Mouse (Mus musculus) forebrain, embryonic 16.5 days (tissue): ENCODE results near the gene Gfer. TPM values are rescaled to one million over a fixed set of nuclear protein-coding genes. Genes with fewer than 3 reads are reported as not detected.
A peak's percentile ranks its signal among the peaks of the same experiment; 100 is the strongest.

ENCODE experiments used
- ATAC-seq: fragments of 200-750 bp; cut with Nextera tagmentation; 2 replicates; pipeline ENCODE4 v1.8.0; 2017; ENCODE audit warnings: mild to moderate bottlenecking, moderate library complexity
- H3K27ac ChIP-seq: fragments of 300-500 bp; sonication (generic); 2 replicates; pipeline ENCODE4 v1.5.1; 2014; ENCODE audit warnings: low read length, control low read depth
- H3K27me3 ChIP-seq: fragments of 300-500 bp; sonication (generic); replicated peaks from 2 replicates; pipeline ENCODE4 v1.6.1; 2014; ENCODE audit warnings: low read length; ENCODE audit not compliant: control insufficient read depth, insufficient read depth
- H3K36me3 ChIP-seq: fragments of 300-500 bp; sonication (generic); 2 replicates; pipeline ENCODE4 v1.6.1; 2014; ENCODE audit not compliant: control insufficient read depth, insufficient read depth
- H3K4me1 ChIP-seq: fragments of 300-500 bp; sonication (generic); replicated peaks from 2 replicates; pipeline ENCODE4 v1.6.1; 2014; ENCODE audit warnings: low read length; ENCODE audit not compliant: control insufficient read depth, insufficient read depth
- H3K4me2 ChIP-seq: fragments of 300-500 bp; sonication (generic); 2 replicates; pipeline ENCODE4 v1.6.1; 2014; ENCODE audit warnings: mild to moderate bottlenecking, low read length, control low read depth
- H3K4me3 ChIP-seq: fragments of 300-500 bp; sonication (generic); replicated peaks from 2 replicates; pipeline ENCODE4 v1.5.1; 2014; ENCODE audit warnings: mild to moderate bottlenecking, low read length, control low read depth
- H3K9ac ChIP-seq: fragments of 300-500 bp; sonication (generic); replicated peaks from 2 replicates; pipeline ENCODE4 v1.6.1; 2014; ENCODE audit warnings: low read depth, low read length, control low read depth
- H3K9me3 ChIP-seq: fragments of 300-500 bp; sonication (generic); 2 replicates; pipeline ENCODE4 v1.6.1; 2016; ENCODE audit warnings: low read length; ENCODE audit not compliant: control insufficient read depth
- WGBS: fragments of 180-500 bp; shearing (Covaris S2); extraction: QIAGEN DNeasy Blood & Tissue Kit; methylation state at CpG from one replicate; pipeline ENCODE4 v1.1.7; 2014; 5-methylcytosine and 5-hydroxymethylcytosine counted together
- polyA plus RNA-seq: library from polyadenylated mRNA; unstranded; fragments of >200 nt; fragmentation: Nextera tagmentation; extraction: Ambion mirVana; gene quantifications from 2 replicates; pipeline ENCODE4 v1.2.1, GENCODE M21; 2015

Gfer gene
- polyA plus RNA-seq = 35.0 and 35.4 TPM in 2 replicates

GRCm38 (mm10) chr17:24696011-24696697, at the start of gene Gfer, which contains the start of gene Noxo1:
Gene Gfer, minus strand, starts transcription at chr17:24696156.
Gene Noxo1, plus strand, starts transcription at chr17:24696234.
- peak; percentile 91 for ATAC-seq
- Histone ChIP-seq H3K9me3 (no peaks in the 10 kb centered on the region), H3K27me3 (no peaks in the 10 kb centered on the region), H3K4me1 (peaks cover 15% of the 10 kb centered on the region), H3K36me3 (peaks cover 5% of the 10 kb centered on the region), H3K9ac (peak within 1 kb of the TSS; percentile 87), H3K4me3 (peak within 1 kb of the TSS; percentile 79), H3K4me2 (peak within 1 kb of the TSS; percentile 70), H3K27ac (peak within 1 kb of the TSS; percentile 90)
- WGBS = under 1% methylated on average over 74 of the region's 76 CpGs

GRCm38 (mm10) chr17:24744381-24744780, 48.4 kb upstream of the Gfer start:
- no peaks in the 10 kb centered on the region; the same call in 1 of the 2 replicates for H3K27me3 ChIP-seq
- no peak overlapping the region for H3K9ac ChIP-seq
- WGBS = 69% methylated on average over 3 of the region's 3 CpGs
- no peak for ATAC-seq
- no peaks in the 10 kb centered on the region for H3K9me3 ChIP-seq
- no peak overlapping the region for H3K4me3 ChIP-seq
- H3K4me1 ChIP-seq = no peaks in the 10 kb centered on the region
- no peak overlapping the region for H3K4me2 ChIP-seq
- no peaks in the 10 kb centered on the region for H3K36me3 ChIP-seq
- no peak overlapping the region for H3K27ac ChIP-seq

- H3K9ac ChIP-seq = no peak overlapping the region
- no peak overlapping the region for H3K4me2 ChIP-seq
- no peaks in the 10 kb centered on the region for H3K4me1 ChIP-seq
- ATAC-seq = no peak
- H3K27me3 ChIP-seq = no peaks in the 10 kb centered on the region; the same call in 1 of the 2 replicates
- H3K4me3 ChIP-seq = no peak overlapping the region
- H3K27ac ChIP-seq = no peak overlapping the region
- 81% methylated on average over 5 of the region's 5 CpGs for WGBS
- H3K9me3 ChIP-seq = no peaks in the 10 kb centered on the region
- no peaks in the 10 kb centered on the region for H3K36me3 ChIP-seq
Observed at GRCm38 (mm10) chr17:24743896-24744295, 47.9 kb upstream of the Gfer start.

- Histone ChIP-seq H3K27ac (no peak overlapping the region), H3K4me1 (0 out of 2 replicates have a peak, but pooled peaks cover under 1% of the 10 kb centered on the region), H3K9me3 (no peaks in the 10 kb centered on the region), H3K4me3 (no peak overlapping the region), H3K9ac (no peak overlapping the region), H3K36me3 (no peaks in the 10 kb centered on the region), H3K27me3 (no peaks in the 10 kb centered on the region), H3K4me2 (no peak overlapping the region)
- WGBS = 87% methylated on average over 8 of the region's 8 CpGs
- ATAC-seq = no peak
Observed at GRCm38 (mm10) chr17:24742307-24742706, 46.4 kb upstream of the Gfer start.

- Histone ChIP-seq H3K4me1 (peaks cover 10% of the 10 kb centered on the region), H3K27ac (no peak overlapping the region), H3K4me3 (no peak overlapping the region), H3K27me3 (no peaks in the 10 kb centered on the region), H3K36me3 (no peaks in the 10 kb centered on the region), H3K4me2 (no peak overlapping the region), H3K9me3 (no peaks in the 10 kb centered on the region), H3K9ac (no peak overlapping the region)
- 83% methylated on average over 8 of the region's 8 CpGs for WGBS
- no peak for ATAC-seq
Observed at GRCm38 (mm10) chr17:24739926-24740325, 44.0 kb upstream of the Gfer start.

DNA sequence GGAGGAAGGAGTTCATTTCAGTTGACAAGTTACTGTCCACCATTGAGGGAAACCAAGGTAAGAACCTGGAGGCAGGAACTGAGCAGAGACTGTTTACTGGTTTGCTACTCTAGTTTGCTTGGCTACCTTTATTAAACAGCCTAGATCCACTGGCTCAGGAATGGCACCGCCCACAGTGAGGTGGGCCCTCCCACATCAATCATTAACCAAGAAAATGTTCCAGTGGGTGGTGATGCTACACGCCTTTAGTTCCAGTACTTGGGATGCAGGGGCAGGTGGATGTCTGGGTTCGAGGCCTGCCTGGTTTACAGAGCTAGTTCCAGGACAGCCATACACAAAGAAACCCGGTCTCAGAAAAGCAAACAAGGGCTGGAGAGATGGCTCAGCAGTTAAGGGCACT, 42.3 kb upstream of the Gfer start:
- H3K36me3 ChIP-seq = no peaks in the 10 kb centered on the region
- ATAC-seq = no peak
- peaks cover 10% of the 10 kb centered on the region for H3K4me1 ChIP-seq
- no peak overlapping the region for H3K9ac ChIP-seq
- H3K27ac ChIP-seq = no peak overlapping the region
- H3K4me2 ChIP-seq = no peak overlapping the region
- no peaks in the 10 kb centered on the region for H3K27me3 ChIP-seq
- no peak overlapping the region for H3K4me3 ChIP-seq
- 82% methylated on average over 4 of the region's 4 CpGs for WGBS
- H3K9me3 ChIP-seq = no peaks in the 10 kb centered on the region

DNA sequence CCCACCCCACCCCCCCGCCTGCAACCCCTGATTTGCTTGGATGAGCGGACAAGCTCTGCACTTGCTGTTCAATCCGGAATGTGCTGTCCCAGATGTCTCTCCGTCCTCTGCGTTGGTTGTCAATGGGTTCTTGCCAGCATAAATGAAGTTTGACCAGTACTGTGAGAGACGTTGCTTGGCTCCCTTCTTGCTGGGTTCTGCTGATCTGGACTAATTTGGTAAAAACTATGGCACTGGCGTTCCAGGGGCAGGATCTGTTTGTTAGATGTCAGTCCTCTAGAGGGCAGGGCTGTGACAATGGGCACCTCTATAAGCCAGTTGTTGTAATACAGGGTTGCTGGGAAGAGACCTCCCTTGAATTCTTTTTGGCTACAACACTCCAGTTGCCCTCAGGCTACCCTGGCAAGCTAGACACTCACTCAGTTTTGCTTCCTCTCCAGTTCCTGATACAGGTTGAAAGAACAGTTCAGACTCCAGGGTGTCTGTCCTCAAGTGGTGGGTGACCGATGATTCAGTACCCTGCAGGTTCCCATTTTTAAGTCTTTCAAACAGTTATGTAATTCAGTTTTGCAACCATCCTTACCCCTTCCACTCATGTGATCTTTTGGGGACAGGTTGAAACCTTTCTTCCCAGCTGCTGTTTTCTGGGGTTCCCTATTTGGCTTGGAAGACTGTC, 41.3 kb upstream of the Gfer start:
- Histone ChIP-seq H3K4me2 (peak overlapping the region; percentile 91), H3K9me3 (no peaks in the 10 kb centered on the region), H3K4me3 (peak overlapping the region; percentile 66), H3K9ac (peak overlapping the region; percentile 65), H3K27me3 (no peaks in the 10 kb centered on the region), H3K4me1 (peaks cover 10% of the 10 kb centered on the region), H3K36me3 (no peaks in the 10 kb centered on the region), H3K27ac (no peak overlapping the region)
- 23% methylated on average over 8 of the region's 8 CpGs for WGBS
- no peak for ATAC-seq

DNA sequence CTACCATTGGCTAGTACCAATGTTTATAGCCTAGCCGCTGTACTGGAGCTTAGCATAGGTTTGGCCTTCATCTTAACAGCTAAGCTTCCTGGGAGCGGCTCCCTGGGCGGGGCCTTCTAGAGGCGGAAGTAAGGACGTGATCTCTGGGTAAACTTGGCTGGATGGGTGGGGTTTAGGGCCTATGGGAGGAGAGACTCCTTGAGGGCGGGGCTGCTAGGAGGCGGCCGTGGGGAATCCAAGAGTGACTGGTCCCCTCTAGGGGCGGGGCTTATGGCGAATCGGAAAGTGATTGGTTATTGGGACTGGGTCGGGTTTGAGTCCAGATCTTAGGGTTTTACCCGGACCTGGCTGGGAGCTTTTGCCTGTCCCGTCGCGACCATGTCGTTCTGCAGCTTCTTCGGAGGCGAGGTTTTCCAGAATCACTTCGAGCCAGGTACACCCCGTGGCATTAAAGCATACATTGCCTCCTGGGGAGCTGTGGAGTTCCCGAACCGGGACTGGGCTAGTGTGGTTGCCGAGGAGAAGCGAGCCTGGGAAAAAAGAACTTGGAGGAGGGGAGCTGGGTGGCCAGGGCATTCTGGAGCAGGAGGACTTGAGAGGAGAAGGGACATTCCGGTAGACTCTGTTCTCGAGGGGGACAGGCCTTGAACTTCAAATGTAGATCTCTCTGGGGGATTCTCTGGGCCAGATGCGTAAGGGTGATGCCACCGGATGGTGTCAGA, 40.5 kb upstream of the Gfer start, which contains the start of gene Msrb1:
Gene Msrb1 (plus strand): TSS at position 313 of the 722 bp plus-strand sequence.
- Histone ChIP-seq H3K27ac (peak within 1 kb of the TSS; percentile 31; the same call in 1 of the 2 replicates), H3K27me3 (no peaks in the 10 kb centered on the region)
- 3% methylated on average over 29 of the region's 29 CpGs for WGBS

DNA sequence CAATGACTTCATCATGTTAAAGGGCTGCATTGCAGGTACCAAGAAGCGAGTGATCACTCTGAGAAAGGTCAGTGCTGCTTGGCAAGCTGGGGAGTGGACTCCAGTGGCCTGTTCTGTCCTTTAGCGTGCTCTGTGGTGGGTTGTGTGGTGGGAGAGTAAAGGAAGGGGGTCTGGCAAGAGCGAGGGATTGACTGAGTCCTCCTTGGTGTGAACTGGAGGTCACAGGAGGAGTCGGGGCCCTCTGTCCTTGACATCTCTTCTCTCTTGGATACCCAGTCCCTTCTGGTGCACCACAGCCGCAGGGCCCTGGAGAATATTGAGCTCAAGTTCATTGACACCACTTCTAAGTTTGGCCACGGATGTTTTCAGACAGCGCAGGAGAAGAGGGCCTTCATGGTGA, 39.5 kb upstream of the Gfer start:
- Histone ChIP-seq H3K27me3 (no peaks in the 10 kb centered on the region), H3K4me3 (no peak overlapping the region), H3K4me1 (peaks cover 10% of the 10 kb centered on the region), H3K9me3 (no peaks in the 10 kb centered on the region), H3K4me2 (no peak overlapping the region), H3K27ac (no peak overlapping the region), H3K36me3 (no peaks in the 10 kb centered on the region), H3K9ac (no peak overlapping the region)
- ATAC-seq = no peak
- 91% methylated on average over 7 of the region's 7 CpGs for WGBS

More for the DNA sequence above, 40.5 kb upstream of the Gfer start, which contains the start of gene Msrb1:
- H3K4me1 ChIP-seq = peaks cover 10% of the 10 kb centered on the region
- peak within 1 kb of the TSS; percentile 91 for H3K4me2 ChIP-seq
- H3K9me3 ChIP-seq = no peaks in the 10 kb centered on the region
- peak within 1 kb of the TSS; percentile 65 for H3K9ac ChIP-seq
- peak within 1 kb of the TSS; percentile 66 for H3K4me3 ChIP-seq
- H3K36me3 ChIP-seq = no peaks in the 10 kb centered on the region
- ATAC-seq = peak; percentile 98
